Mouse (Mus musculus) ovary, adult 18-20 months (tissue): ENCODE measurements at regions not wholly inside any gene's neighbourhood (a gene's known extent, or its start where the extent isn't known, plus 50 kb on each side); places are given as distances from the start of the nearest gene placed in this dataset.

ENCODE experiments used
- DNase-seq: peaks from one replicate; pipeline ENCODE4 v3.0.0; 2022; ENCODE audit warnings: low spot score, mixed read lengths

- DNase-seq = peak; percentile 3
Observed at GRCm38 (mm10) chr2:133020173-133020837, 74.6 kb upstream of the Fermt1 start.

GRCm38 (mm10) chr2:133021244-133021643 is 75.5 kb upstream of the Fermt1 start:
- no peak for DNase-seq

GRCm38 (mm10) chr2:133027038-133027437 is 81.3 kb upstream of the Fermt1 start:
- DNase-seq = no peak

GRCm38 (mm10) chr2:133035421-133035820 is 89.7 kb upstream of the Fermt1 start:
- DNase-seq = no peak

GRCm38 (mm10) chr2:133040708-133041107 is 95.0 kb upstream of the Fermt1 start:
- no peak for DNase-seq

GRCm38 (mm10) chr2:133077698-133078356 is 132.1 kb upstream of the Fermt1 start:
- DNase-seq = no peak

GRCm38 (mm10) chr2:133090976-133091375 is 145.3 kb upstream of the Fermt1 start:
- DNase-seq = no peak

GRCm38 (mm10) chr2:133113642-133114041 is 167.9 kb upstream of the Fermt1 start:
- peak; percentile 9 for DNase-seq

- peak; percentile 9 for DNase-seq
Observed at GRCm38 (mm10) chr2:133118651-133119050, 172.9 kb upstream of the Fermt1 start.

GRCm38 (mm10) chr2:133125212-133125801 is 179.6 kb upstream of the Fermt1 start:
- no peak for DNase-seq

- no peak for DNase-seq
Observed at GRCm38 (mm10) chr2:133134878-133135277, 189.2 kb upstream of the Fermt1 start.

- no peak for DNase-seq
Observed at GRCm38 (mm10) chr2:133138877-133139276, 193.2 kb upstream of the Fermt1 start.

- DNase-seq = no peak
Observed at GRCm38 (mm10) chr2:133141341-133142035, 195.8 kb upstream of the Fermt1 start.

- no peak for DNase-seq
Observed at GRCm38 (mm10) chr2:133152461-133152860, 206.8 kb upstream of the Fermt1 start.

- no peak for DNase-seq
Observed at GRCm38 (mm10) chr2:133156537-133156936, 210.8 kb upstream of the Fermt1 start.

- DNase-seq = no peak
Observed at GRCm38 (mm10) chr2:133158206-133158605, 212.5 kb upstream of the Fermt1 start.

- peak; percentile 25 for DNase-seq
Observed at GRCm38 (mm10) chr2:133159398-133159797, 213.7 kb upstream of the Fermt1 start.

- no peak for DNase-seq
Observed at GRCm38 (mm10) chr2:133176411-133176810, 230.7 kb upstream of the Fermt1 start.

- no peak for DNase-seq
Observed at GRCm38 (mm10) chr2:133181216-133181615, 235.5 kb upstream of the Fermt1 start.

- DNase-seq = no peak
Observed at GRCm38 (mm10) chr2:133182920-133183319, 237.2 kb upstream of the Fermt1 start.

GRCm38 (mm10) chr2:133204295-133204866 is 258.7 kb upstream of the Fermt1 start:
- no peak for DNase-seq

- no peak for DNase-seq
Observed at GRCm38 (mm10) chr2:133208498-133208897, 262.8 kb upstream of the Fermt1 start.
